Mouse (Mus musculus): ENCODE measurements around the gene Sec24c. TPM values are rescaled to one million over a fixed set of nuclear protein-coding genes. Genes with fewer than 3 reads are reported as not detected.

Sec24c gene
- polyA plus RNA-seq, 1 experiment from 2014 or later, result 69.5 TPM

DNA sequence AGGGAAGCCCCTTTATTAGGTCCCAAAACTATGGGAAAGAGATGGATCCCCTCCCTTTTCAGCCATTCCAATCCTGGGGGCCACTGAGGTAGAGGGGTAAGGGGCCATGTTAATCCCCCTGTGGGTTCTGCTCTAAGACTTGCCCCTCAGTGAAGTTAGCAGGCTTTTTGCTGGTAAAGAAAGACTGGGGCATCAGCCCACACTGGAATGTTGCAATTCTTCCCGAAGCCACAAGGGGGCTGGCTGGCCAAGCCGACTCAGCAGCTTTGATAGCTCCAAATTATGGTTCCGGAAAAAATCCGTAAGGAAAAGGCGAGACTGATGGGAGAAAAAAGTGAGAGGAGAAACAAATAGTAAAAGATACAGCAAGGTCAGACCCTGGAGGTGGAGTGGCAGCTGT, 49.9 kb downstream of the Sec24c start:
- Histone ChIP-seq H3K4me1 (peaks cover 17% of the 10 kb centered on the region), H3K27me3 (replicated peaks) (no peaks in the 10 kb centered on the region), H3K4me2 (no peak overlapping the region), H3K36me3 (peaks cover 100% of the 10 kb centered on the region), H3K9me3 (no peaks in the 10 kb centered on the region), H3K4me3 (no peak overlapping the region), H3K27ac (replicated peaks) (no peak overlapping the region), H3K9ac (no peak overlapping the region; the same call in 1 of the 2 replicates)
- ATAC-seq (ENCODE audit: extremely low read depth, insufficient number of reproducible peaks, low FRiP score, low TSS enrichment), result no peak
- WGBS, result 21% methylated on average over 5 of the region's 5 CpGs

DNA sequence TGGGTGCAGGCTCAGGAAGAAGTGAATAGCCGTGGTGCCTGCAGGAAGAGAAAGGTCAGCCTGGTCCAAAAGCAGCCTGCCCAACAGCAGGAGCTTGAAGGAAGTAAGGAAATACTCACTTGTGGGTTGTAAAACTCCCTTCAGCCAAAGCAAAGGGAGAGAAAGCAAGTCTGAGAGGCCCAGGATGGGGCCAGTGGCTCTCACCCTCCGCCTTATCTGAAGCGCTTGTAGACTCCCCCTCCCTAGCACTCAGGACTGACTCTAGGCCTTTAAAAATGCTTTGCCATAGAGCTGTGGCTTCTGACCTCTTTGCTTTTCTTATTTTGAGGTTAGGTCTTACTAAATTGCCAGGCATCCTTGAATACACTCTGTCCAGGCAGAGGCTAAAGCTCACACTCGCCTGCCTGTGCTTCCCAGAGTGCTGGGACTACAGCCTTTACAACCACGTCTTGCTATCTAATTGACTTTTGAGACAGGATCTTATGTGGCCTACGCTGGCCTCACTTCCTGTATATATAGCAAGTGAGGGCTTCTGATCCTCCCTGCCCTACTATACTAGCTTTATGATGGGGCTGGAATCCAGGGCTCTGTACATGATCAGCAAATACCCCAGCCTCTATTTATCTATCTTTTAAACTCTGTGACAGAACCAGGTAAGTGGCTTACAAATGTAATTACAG, 51.7 kb downstream of the Sec24c start:
- H3K9me3 ChIP-seq, result no peaks in the 10 kb centered on the region
- no peaks in the 10 kb centered on the region for H3K27me3 ChIP-seq (replicated peaks)
- H3K4me2 ChIP-seq, result peak overlapping the region; percentile 16; the same call in 1 of the 2 replicates
- peak overlapping the region; percentile 71 for H3K9ac ChIP-seq
- H3K4me1 ChIP-seq, result peaks cover 17% of the 10 kb centered on the region
- 0 out of 2 replicates have a peak overlapping the region, but pooled peaks have one; percentile 5 for H3K4me3 ChIP-seq
- WGBS, result 22% methylated on average over 6 of the region's 6 CpGs
- H3K36me3 ChIP-seq, result peaks cover 100% of the 10 kb centered on the region
- peak overlapping the region; percentile 78 for H3K27ac ChIP-seq (replicated peaks)
- ATAC-seq (ENCODE audit: extremely low read depth, insufficient number of reproducible peaks, low FRiP score, low TSS enrichment), result no peak

DNA sequence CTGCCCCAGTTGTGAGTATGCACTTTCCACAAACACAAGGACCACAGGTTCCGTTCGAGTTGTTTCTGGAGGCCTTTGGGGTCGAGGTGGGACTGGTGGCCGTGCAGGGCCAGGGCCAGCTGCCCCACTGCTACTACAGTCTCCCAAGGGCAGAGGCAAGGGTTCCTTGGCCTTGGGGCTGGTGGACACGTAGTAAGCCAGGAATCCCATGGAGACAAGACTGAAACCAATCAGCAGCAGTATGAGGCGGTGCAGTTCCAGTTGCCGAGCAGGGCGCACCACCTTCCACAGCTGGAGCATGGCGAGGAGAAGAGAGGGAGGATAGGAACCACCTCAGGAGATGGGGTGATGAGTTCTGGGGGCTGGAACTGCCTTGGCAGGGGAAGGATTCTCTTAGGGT, 55.8 kb downstream of the Sec24c start:
- Histone ChIP-seq H3K4me1 (peaks cover 37% of the 10 kb centered on the region), H3K4me3 (no peak overlapping the region), H3K9me3 (no peaks in the 10 kb centered on the region), H3K27ac (replicated peaks) (no peak overlapping the region), H3K36me3 (peaks cover 77% of the 10 kb centered on the region), H3K9ac (no peak overlapping the region), H3K27me3 (replicated peaks) (no peaks in the 10 kb centered on the region), H3K4me2 (no peak overlapping the region)
- 83% methylated on average over 9 of the region's 9 CpGs for WGBS
- ATAC-seq (ENCODE audit: extremely low read depth, insufficient number of reproducible peaks, low FRiP score, low TSS enrichment), result no peak

DNA sequence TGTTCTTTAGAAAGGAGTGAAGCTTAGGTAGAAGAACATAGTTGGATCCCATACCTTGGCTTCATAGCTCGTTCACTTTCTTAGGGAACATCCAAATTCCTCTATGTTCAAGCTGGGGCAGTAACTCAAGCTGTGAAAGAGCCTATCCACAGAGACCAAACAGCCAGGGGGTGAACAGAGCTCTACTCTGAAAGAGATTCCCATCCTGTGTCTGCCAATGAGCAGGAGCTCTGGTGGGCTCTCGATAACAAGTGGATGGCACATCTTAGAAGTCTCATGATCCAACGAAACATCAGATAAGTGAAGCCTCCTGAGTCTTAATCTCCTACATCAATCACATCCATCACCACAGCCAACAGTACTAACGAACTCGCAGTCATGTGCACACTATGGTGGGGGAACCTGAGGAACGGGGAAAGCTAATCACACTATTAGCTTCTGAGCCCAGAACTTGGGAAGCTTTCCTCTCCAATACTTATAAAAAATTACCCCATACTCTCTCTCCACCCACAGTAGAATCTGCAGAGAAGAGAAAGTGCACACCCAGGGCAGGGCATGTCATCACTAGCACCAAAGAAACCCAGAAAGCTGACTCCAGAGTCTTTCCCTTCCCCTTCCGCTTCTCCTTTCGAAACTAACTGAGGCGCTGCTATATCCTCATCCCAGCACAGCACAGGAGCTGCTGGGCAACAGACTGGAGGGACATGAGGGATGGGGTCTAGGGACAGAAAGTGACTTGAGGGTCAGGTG, 56.9 kb downstream of the Sec24c start:
- no peak overlapping the region for H3K4me3 ChIP-seq
- WGBS, result 87% methylated on average over 9 of the region's 9 CpGs
- H3K9me3 ChIP-seq, result no peaks in the 10 kb centered on the region
- no peak for ATAC-seq (ENCODE audit: extremely low read depth, insufficient number of reproducible peaks, low FRiP score, low TSS enrichment)
- H3K9ac ChIP-seq, result no peak overlapping the region
- no peaks in the 10 kb centered on the region for H3K27me3 ChIP-seq (replicated peaks)
- no peak overlapping the region for H3K4me2 ChIP-seq
- peaks cover 77% of the 10 kb centered on the region for H3K36me3 ChIP-seq
- peaks cover 37% of the 10 kb centered on the region for H3K4me1 ChIP-seq
- no peak overlapping the region for H3K27ac ChIP-seq (replicated peaks)

DNA sequence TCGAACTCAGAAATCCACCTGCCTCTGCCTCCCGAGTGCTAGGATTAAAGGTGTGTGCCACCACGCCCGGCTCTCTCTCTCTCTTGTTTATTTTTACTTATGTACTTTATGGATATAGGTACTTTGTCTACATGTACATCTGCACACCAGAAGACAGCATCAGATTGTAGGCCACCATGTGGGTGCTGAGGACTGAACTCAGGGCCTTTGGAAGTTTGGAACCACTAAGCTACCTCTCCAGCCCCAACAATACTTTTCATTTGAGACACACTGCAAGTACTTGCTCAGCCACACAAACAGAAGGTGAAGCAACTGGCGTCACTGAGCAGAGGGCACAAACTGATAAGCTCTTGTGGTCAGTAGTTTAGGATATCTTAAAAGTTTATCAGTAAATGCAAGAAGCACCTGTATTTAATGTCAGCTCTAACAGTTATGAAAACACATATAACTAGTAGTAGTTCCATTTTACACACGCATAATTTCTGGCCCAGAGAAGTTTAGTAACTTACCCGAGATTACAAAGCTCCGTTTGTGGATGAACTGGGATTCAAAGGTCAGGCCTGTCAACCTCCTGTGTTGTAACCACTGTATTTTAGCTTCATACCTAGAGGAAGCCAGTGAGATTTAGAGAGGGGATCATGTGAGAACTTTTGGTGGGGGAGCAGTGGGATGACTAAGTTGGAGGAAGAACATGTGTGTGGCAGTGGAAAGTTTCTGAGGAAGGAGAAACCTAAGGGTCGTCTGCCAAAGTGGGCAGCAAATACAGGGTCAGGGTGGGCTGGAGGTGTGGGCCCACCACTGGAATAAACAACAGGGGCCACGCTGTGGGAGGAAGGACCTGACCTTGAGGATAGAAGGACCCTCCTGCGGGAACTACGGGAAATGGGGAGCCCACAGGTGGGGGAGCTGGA, 59.2 kb downstream of the Sec24c start:
- Histone ChIP-seq H3K4me1 (peaks cover 50% of the 10 kb centered on the region), H3K4me3 (peak overlapping the region; percentile 78), H3K27me3 (replicated peaks) (no peaks in the 10 kb centered on the region), H3K4me2 (peak overlapping the region; percentile 88), H3K27ac (replicated peaks) (peak overlapping the region; percentile 93), H3K9me3 (no peaks in the 10 kb centered on the region), H3K36me3 (peaks cover 74% of the 10 kb centered on the region), H3K9ac (peak overlapping the region; percentile 98)
- ATAC-seq (ENCODE audit: extremely low read depth, insufficient number of reproducible peaks, low FRiP score, low TSS enrichment), result no peak
- 36% methylated on average over 12 of the region's 12 CpGs for WGBS

DNA sequence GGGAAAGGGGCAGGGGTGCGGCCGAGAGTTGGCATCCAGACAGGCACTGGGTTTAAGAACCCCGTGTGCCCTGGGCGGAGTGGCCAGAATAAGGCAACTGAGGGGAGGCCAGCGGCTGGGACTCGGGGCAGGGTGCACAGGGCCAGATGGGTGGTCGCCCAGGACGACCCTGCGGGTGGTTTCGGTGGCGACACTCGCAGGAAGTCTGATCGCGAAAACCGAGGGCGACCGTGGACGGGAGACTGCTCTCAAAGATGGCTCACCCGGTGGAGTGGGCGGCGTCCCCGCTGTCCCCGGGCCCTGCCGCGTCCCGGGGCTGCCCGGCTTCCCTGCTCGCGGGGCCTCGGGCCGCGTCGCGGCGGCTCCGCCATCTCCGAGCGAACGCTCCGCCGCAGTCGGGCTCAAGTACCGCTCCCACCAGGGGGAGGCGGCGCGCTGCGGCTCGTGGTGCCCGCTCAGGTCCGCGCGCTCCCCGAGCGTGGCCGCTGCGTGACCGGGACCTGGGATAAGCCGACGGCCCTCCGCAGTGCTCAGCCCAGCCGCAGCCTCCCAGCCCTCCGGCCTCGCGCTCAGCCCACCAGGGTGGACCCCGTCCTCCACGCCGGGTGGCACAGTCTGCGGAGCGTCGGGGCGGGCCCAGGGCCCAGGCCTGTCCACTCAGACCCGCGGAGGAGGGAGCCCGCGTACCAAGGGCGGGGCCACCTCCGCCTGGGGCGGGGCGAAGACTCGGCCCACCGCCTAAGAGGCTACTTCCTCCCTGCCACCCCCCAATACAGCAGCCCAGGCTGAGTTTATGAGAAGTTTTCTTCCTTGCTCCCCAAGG, 60.1 kb downstream of the Sec24c start, which contains the start of gene Ndst2:
Gene Ndst2 (minus strand): TSS at position 611 of the 823 bp plus-strand sequence.
- Histone ChIP-seq H3K27ac (replicated peaks) (peak within 1 kb of the TSS; percentile 93), H3K4me1 (peaks cover 56% of the 10 kb centered on the region), H3K4me3 (peak within 1 kb of the TSS; percentile 78), H3K9ac (peak within 1 kb of the TSS; percentile 98), H3K36me3 (peaks cover 74% of the 10 kb centered on the region), H3K27me3 (replicated peaks) (no peaks in the 10 kb centered on the region), H3K4me2 (peak within 1 kb of the TSS; percentile 88), H3K9me3 (no peaks in the 10 kb centered on the region)
- WGBS, result under 1% methylated on average over 81 of the region's 81 CpGs
- ATAC-seq (ENCODE audit: extremely low read depth, insufficient number of reproducible peaks, low FRiP score, low TSS enrichment), result peak; percentile 97

DNA sequence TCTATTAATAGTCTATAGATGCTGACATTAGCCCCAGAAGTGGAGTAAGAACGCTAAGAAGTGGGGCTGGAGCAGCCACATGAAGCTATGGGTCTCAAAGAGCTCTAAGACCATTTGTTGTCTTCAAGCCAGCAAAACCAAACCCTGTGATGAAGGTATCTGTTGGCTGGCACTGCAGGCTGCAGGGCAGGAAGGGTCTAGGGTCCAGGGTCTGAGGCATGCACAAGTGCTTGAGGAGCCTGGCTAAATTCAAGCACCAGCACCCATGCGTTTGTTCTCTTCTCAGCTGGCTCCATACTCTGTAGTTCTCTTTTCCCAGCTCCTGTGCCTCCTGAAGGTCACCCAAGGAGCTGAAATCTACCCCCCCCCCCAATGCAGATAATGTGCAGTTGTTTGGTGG, 60.9 kb downstream of the Sec24c start:
- 42% methylated on average over 2 of the region's 2 CpGs for WGBS
- H3K27ac ChIP-seq (replicated peaks), result peak overlapping the region; percentile 93
- 0 out of 2 replicates have a peak overlapping the region, but pooled peaks have one; percentile 78 for H3K4me3 ChIP-seq
- H3K27me3 ChIP-seq (replicated peaks), result no peaks in the 10 kb centered on the region
- ATAC-seq (ENCODE audit: extremely low read depth, insufficient number of reproducible peaks, low FRiP score, low TSS enrichment), result no peak
- H3K4me1 ChIP-seq, result peaks cover 56% of the 10 kb centered on the region
- H3K9ac ChIP-seq, result peak overlapping the region; percentile 98
- H3K4me2 ChIP-seq, result peak overlapping the region; percentile 88
- no peaks in the 10 kb centered on the region for H3K9me3 ChIP-seq
- peaks cover 74% of the 10 kb centered on the region for H3K36me3 ChIP-seq

DNA sequence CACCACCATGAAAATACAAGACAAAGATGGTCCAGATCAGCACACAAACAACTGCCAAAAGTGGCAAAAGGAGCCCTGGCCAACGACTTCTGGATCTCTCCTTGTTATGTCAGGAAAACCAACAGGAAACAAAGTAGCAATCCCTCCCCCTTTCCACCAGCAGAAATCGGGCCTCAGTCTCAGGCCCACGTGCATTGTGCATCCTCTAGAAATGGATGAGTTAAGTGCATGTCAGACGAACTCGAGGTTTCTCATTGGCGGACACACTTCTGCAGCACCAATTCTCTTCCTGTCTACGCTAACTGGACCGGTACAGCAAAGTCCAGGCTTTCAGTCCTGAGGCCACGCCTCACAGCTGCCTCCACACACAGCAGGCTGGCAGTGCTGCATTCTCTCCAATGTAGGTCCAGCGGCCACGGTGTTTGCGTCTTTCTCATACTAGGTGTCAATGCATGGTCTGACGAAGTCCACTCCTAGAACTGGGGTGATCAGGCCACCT, 61.8 kb downstream of the Sec24c start:
- Histone ChIP-seq H3K4me2 (no peak overlapping the region), H3K36me3 (peaks cover 74% of the 10 kb centered on the region), H3K9ac (no peak overlapping the region), H3K4me1 (peaks cover 56% of the 10 kb centered on the region), H3K27ac (replicated peaks) (peak overlapping the region; percentile 93), H3K4me3 (no peak overlapping the region), H3K9me3 (no peaks in the 10 kb centered on the region), H3K27me3 (replicated peaks) (no peaks in the 10 kb centered on the region)
- WGBS, result 77% methylated on average over 13 of the region's 13 CpGs
- ATAC-seq (ENCODE audit: extremely low read depth, insufficient number of reproducible peaks, low FRiP score, low TSS enrichment), result no peak

DNA sequence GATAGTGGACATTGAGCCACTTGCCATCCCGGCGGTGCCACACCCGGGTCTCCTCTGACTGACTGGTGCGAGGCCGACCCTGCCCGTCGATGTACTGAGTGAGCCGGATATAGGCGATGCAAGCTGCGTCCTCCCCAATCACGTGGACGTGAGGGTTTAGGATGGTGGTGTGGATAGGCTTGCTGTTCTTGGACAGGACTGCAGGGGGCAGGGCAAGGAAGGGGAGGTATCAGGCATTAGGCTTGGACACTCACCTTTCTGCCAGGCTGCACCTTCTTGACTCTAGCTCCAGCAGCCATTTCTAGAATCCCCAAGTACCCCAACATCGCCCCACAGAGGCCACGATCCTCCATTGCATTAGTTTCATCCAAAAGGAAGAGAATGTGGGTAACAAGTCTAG, 63.2 kb downstream of the Sec24c start:
- 25% methylated on average over 14 of the region's 14 CpGs for WGBS
- no peak for ATAC-seq (ENCODE audit: extremely low read depth, insufficient number of reproducible peaks, low FRiP score, low TSS enrichment)
- Histone ChIP-seq H3K27ac (replicated peaks) (peak overlapping the region; percentile 28; the same call in 1 of the 2 replicates), H3K4me3 (no peak overlapping the region), H3K9ac (peak overlapping the region; percentile 52; the same call in 1 of the 2 replicates), H3K36me3 (peaks cover 75% of the 10 kb centered on the region), H3K27me3 (replicated peaks) (no peaks in the 10 kb centered on the region), H3K4me2 (no peak overlapping the region), H3K9me3 (no peaks in the 10 kb centered on the region), H3K4me1 (peaks cover 51% of the 10 kb centered on the region)

DNA sequence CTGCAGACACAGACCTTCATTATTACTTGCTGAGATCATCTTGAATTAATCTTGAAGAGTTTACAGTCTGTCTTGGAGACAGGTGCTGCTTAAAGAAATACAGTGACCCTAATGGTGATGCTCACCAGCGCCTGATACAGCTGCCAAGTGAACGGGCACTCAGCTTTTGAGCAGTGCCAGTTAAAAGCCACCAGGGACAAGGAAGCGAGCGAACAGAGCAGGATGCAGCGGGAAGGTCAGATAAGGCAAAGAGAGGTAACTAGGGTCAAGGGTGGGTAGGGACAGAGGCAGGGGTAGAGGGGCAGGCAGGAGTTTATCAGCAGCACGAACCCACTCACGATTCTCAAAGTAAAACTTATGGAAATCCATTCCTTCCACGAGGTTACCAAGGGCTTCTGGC, 64.4 kb downstream of the Sec24c start:
- H3K4me2 ChIP-seq, result no peak overlapping the region
- no peak overlapping the region for H3K27ac ChIP-seq (replicated peaks)
- no peak overlapping the region for H3K4me3 ChIP-seq
- no peaks in the 10 kb centered on the region for H3K9me3 ChIP-seq
- peaks cover 82% of the 10 kb centered on the region for H3K36me3 ChIP-seq
- 57% methylated on average over 8 of the region's 8 CpGs for WGBS
- H3K4me1 ChIP-seq, result peaks cover 39% of the 10 kb centered on the region
- ATAC-seq (ENCODE audit: extremely low read depth, insufficient number of reproducible peaks, low FRiP score, low TSS enrichment), result no peak
- no peaks in the 10 kb centered on the region for H3K27me3 ChIP-seq (replicated peaks)
- no peak overlapping the region for H3K9ac ChIP-seq

Data from heart, embryonic 13.5 days (tissue).